Mouse (Mus musculus): ENCODE results near the gene Ciita.

GRCm38 (mm10) chr16:10540763-10541597 is 61.1 kb downstream of the Ciita start:
- no peak for TF ChIP-seq CTCF (IDR thresholded peaks at IDR 0.05; ENCODE audit: borderline replicate concordance, insufficient read depth, low read length)
- TF ChIP-seq POLR2A (IDR thresholded peaks at IDR 0.05; ENCODE audit: low read depth, low read length): no peak

Data from embryonic fibroblast, embryonic 13.5 days (primary cell).